Mouse (Mus musculus) thymus, postnatal 25 days (tissue): ENCODE data around the gene Tmc6.
"Not testable (repeated sequence)": the region's sequence is repeated elsewhere in the genome, so short reads cannot be mapped to it uniquely, and the experiment has no call there.

Experiments used
- DNase-seq: peaks from one replicate; pipeline ENCODE4 v3.0.0; 2022

The Tmc6 gene

GRCm38 (mm10) chr11:117809407-117810311, 27.7 kb upstream of the Tmc6 start, which contains the start of the genes Gm20708 and Syngr2:
TSS of gene Gm20708 (plus strand) at chr11:117809668.
TSS of gene Syngr2 (plus strand) at chr11:117809668.
- DNase-seq, result peak; percentile 76

GRCm38 (mm10) chr11:117806781-117807180, 24.8 kb upstream of the Tmc6 start:
- DNase-seq, result no peak

GRCm38 (mm10) chr11:117803166-117803688, 21.2 kb upstream of the Tmc6 start:
- no peak for DNase-seq

- no peak for DNase-seq
These were observed 19.7 kb upstream of the Tmc6 start for GRCm38 (mm10) chr11:117801650-117802049.

- no peak for DNase-seq
These were observed 18.0 kb upstream of the Tmc6 start for GRCm38 (mm10) chr11:117800038-117800437.

- DNase-seq, result no peak
These were observed 17.2 kb upstream of the Tmc6 start for GRCm38 (mm10) chr11:117799174-117799573.

GRCm38 (mm10) chr11:117798160-117798541, 16.2 kb upstream of the Tmc6 start:
- DNase-seq, result peak; percentile 41

GRCm38 (mm10) chr11:117797511-117798159, 15.6 kb upstream of the Tmc6 start, which contains the start of gene 6030468B19Rik:
TSS of gene 6030468B19Rik (plus strand) at chr11:117797660.
- peak; percentile 21 for DNase-seq

- DNase-seq, result peak; percentile 27
These were observed 15.0 kb upstream of the Tmc6 start for GRCm38 (mm10) chr11:117796954-117797353.

GRCm38 (mm10) chr11:117794035-117794551, 12.1 kb upstream of the Tmc6 start:
- peak; percentile 48 for DNase-seq

- peak; percentile 53 for DNase-seq
These were observed 10.4 kb upstream of the Tmc6 start for GRCm38 (mm10) chr11:117792281-117792888.

- DNase-seq, result no peak
These were observed 9.4 kb upstream of the Tmc6 start for GRCm38 (mm10) chr11:117791441-117791761.

GRCm38 (mm10) chr11:117790703-117791440, 8.9 kb upstream of the Tmc6 start:
- peak; percentile 34 for DNase-seq

GRCm38 (mm10) chr11:117790286-117790685, 8.3 kb upstream of the Tmc6 start:
- DNase-seq, result peak; percentile 73

- not testable (repeated sequence) for DNase-seq
These were observed 6.5 kb upstream of the Tmc6 start for GRCm38 (mm10) chr11:117788481-117788880.

- DNase-seq, result peak; percentile 81
These were observed 4.3 kb upstream of the Tmc6 start for GRCm38 (mm10) chr11:117786294-117786693.

GRCm38 (mm10) chr11:117783683-117784309, 1.8 kb upstream of the Tmc6 start:
- peak; percentile 43 for DNase-seq

GRCm38 (mm10) chr11:117783089-117783488, 1.1 kb upstream of the Tmc6 start:
- peak; percentile 97 for DNase-seq

GRCm38 (mm10) chr11:117782705-117783034, 672 bp upstream of the Tmc6 start:
- no peak for DNase-seq

- DNase-seq, result peak; percentile 87
These were observed 688 bp downstream of the Tmc6 start for GRCm38 (mm10) chr11:117781199-117781821.

- peak; percentile 92 for DNase-seq
These were observed 1.4 kb downstream of the Tmc6 start for GRCm38 (mm10) chr11:117780582-117781111.
